Mouse (Mus musculus) adrenal gland, postnatal 36 days (tissue): ENCODE data around the gene Rere. TPM values are rescaled to one million over a fixed set of nuclear protein-coding genes. Genes with fewer than 3 reads are reported as not detected.
"Not testable (repeated sequence)": the region's sequence is repeated elsewhere in the genome, so short reads cannot be mapped to it uniquely, and the experiment has no call there.

Source experiments
- DNase-seq, 2 experiments: peaks; one replicate each; pipeline ENCODE4 v3.0.0; 2021; ENCODE audit warnings: mixed read lengths in 1 of 2
- total RNA-seq, 2 experiments: library from RNA; stranded (reverse); gene quantifications; 2 replicates each; pipeline ENCODE4 v1.2.3; 2021

Gene Rere
- total RNA-seq, 2 experiments from 2014 or later = 114 to 116 TPM

- DNase-seq = no peak
Measured at GRCm38 (mm10) chr4:150254416-150254815, 27.0 kb upstream of the Rere start.

GRCm38 (mm10) chr4:150255181-150255580 lies 26.3 kb upstream of the Rere start:
- DNase-seq = no peak

- peak; percentile 89 to 93 for DNase-seq
Measured at GRCm38 (mm10) chr4:150257252-150258204, 23.9 kb upstream of the Rere start.

GRCm38 (mm10) chr4:150258388-150258787 lies 23.1 kb upstream of the Rere start:
- no peak for DNase-seq

- no peak for DNase-seq
Measured at GRCm38 (mm10) chr4:150259577-150259976, 21.9 kb upstream of the Rere start.

GRCm38 (mm10) chr4:150260111-150260510 lies 21.3 kb upstream of the Rere start:
- DNase-seq = no peak

- DNase-seq = no peak
Measured at GRCm38 (mm10) chr4:150260745-150261144, 20.7 kb upstream of the Rere start.

GRCm38 (mm10) chr4:150262301-150262700 lies 19.1 kb upstream of the Rere start:
- no peak for DNase-seq

GRCm38 (mm10) chr4:150264903-150265302 lies 16.5 kb upstream of the Rere start:
- DNase-seq = peak in 1 of 2 experiments; percentile 49

- no peak for DNase-seq
Measured at GRCm38 (mm10) chr4:150265471-150265870, 16.0 kb upstream of the Rere start.

GRCm38 (mm10) chr4:150266655-150267223 lies 14.7 kb upstream of the Rere start:
- DNase-seq = peak in 1 of 2 experiments; percentile 42

- no peak for DNase-seq
Measured at GRCm38 (mm10) chr4:150268674-150269653, 12.5 kb upstream of the Rere start.

- DNase-seq = no peak
Measured at GRCm38 (mm10) chr4:150269679-150270078, 11.8 kb upstream of the Rere start.

GRCm38 (mm10) chr4:150270718-150271117 lies 10.7 kb upstream of the Rere start:
- DNase-seq = not testable (repeated sequence)

GRCm38 (mm10) chr4:150272725-150273124 lies 8.7 kb upstream of the Rere start:
- no peak for DNase-seq

GRCm38 (mm10) chr4:150275531-150275930 lies 5.9 kb upstream of the Rere start:
- DNase-seq = no peak

- DNase-seq = not testable (repeated sequence)
Measured at GRCm38 (mm10) chr4:150279336-150279735, 2.1 kb upstream of the Rere start.

GRCm38 (mm10) chr4:150280002-150280401 lies 1.4 kb upstream of the Rere start:
- DNase-seq = no peak

- DNase-seq = peak in 1 of 2 experiments; percentile 40
Measured at GRCm38 (mm10) chr4:150280459-150280858, 987 bp upstream of the Rere start.

- DNase-seq = peak; percentile 47 to 66
Measured at GRCm38 (mm10) chr4:150281891-150282630, 615 bp downstream of the Rere start.

GRCm38 (mm10) chr4:150282631-150283334 lies 1.3 kb downstream of the Rere start:
- DNase-seq = no peak
